Mouse (Mus musculus) cortical plate, adult 2 months (tissue): ENCODE measurements around the gene Ago3.

Source experiments
- CTCF ChIP-seq: fragments of 200-500 bp; IDR thresholded peaks from 2 replicates; pipeline ENCODE4 v1.5.1; 2011; ENCODE audit warnings: mild to moderate bottlenecking, control low read depth, low read length; ENCODE audit not compliant: insufficient read depth; ENCODE audit errors: extremely low read depth
- POLR2A ChIP-seq: fragments of 200-500 bp; IDR thresholded peaks from 2 replicates; pipeline ENCODE4 v1.6.1; 2011; ENCODE audit warnings: mild to moderate bottlenecking, low read length, control low read depth; ENCODE audit not compliant: insufficient read depth; ENCODE audit errors: extremely low read depth

- no peak for TF ChIP-seq POLR2A
- TF ChIP-seq CTCF = no peak
Measured at GRCm38 (mm10) chr4:126295152-126295551, 134.2 kb downstream of the Ago3 start.
